Mouse (Mus musculus) monocyte, adult 5-6 weeks (primary cell): Measurements from ENCODE around the gene Tnfrsf21. TPM values are rescaled to one million over a fixed set of nuclear protein-coding genes. Genes with fewer than 3 reads are reported as not detected.

Experiments used
- total RNA-seq: library from RNA; stranded (forward); fragments of 200-1000, 200-491, 200-594 nt; gene quantifications from 3 replicates; pipeline ENCODE4 v1.2.3, GENCODE M21; 2017

Gene Tnfrsf21
- total RNA-seq, 1 experiment from 2014 or later, result 74.6 TPM

Other genes with a start within 250 kb of the Tnfrsf21 start
- gene Cd2ap, start 139.9 kb upstream of the Tnfrsf21 start, total RNA-seq, result 73.3 to 78.5 TPM (median 78.4 TPM) in 3 replicates